22 mouse cellular contexts compared by ENCODE assay signal in genomic region chr13:71853426-71854025, GRCm38 (mm10).
DNase-seq lines count a peak whose midpoint lies in the region; ATAC-seq and TF ChIP-seq lines count a peak whose summit lies in the region.
"Had no signal": no experiment of that assay in that cellular context is flagged by ENCODE, and none has a peak within 500 bp of the region (broad histone marks: within the 10 kb centered on the region; RNA-seq: fewer than 3 reads in every experiment).

No protein-coding gene starts in this region.

- no peak overlapping the region for H3K27ac ChIP-seq in forebrain, postnatal 0 days (ENCODE audit: low read depth, low read length)
- H3K27ac ChIP-seq in forebrain, embryonic 12.5 days: no peak overlapping the region
- no peak overlapping the region for H3K27ac ChIP-seq in kidney, embryonic 16.5 days (ENCODE audit: low read length)
- no peak overlapping the region for H3K27ac ChIP-seq in stomach, postnatal 0 days (replicated peaks)
- H3K27ac ChIP-seq: embryonic facial prominence, embryonic 13.5 days; liver, embryonic 14.5 days; lung, embryonic 15.5 days; macrophage; midbrain, embryonic 10.5 days; neural tube, embryonic 13.5 days had no signal

- H3K36me3 ChIP-seq in forebrain, postnatal 0 days (ENCODE audit: insufficient read depth): no peaks in the 10 kb centered on the region
- no peaks in the 10 kb centered on the region for H3K36me3 ChIP-seq in forebrain, embryonic 12.5 days (replicated peaks)
- no peaks in the 10 kb centered on the region for H3K36me3 ChIP-seq in kidney, embryonic 16.5 days (ENCODE audit: insufficient read depth, low read length)
- H3K36me3 ChIP-seq in stomach, postnatal 0 days (ENCODE audit: control insufficient read depth, insufficient read depth, low read length): no peaks in the 10 kb centered on the region
- H3K36me3 ChIP-seq: embryonic facial prominence, embryonic 13.5 days; lung, embryonic 15.5 days; midbrain, embryonic 10.5 days; neural tube, embryonic 13.5 days had no signal

- H3K9me3 ChIP-seq in forebrain, postnatal 0 days (ENCODE audit: low read length): no peaks in the 10 kb centered on the region
- H3K9me3 ChIP-seq in forebrain, embryonic 12.5 days: no peaks in the 10 kb centered on the region
- H3K9me3 ChIP-seq in kidney, embryonic 16.5 days (ENCODE audit: low read length): no peaks in the 10 kb centered on the region
- no peaks in the 10 kb centered on the region for H3K9me3 ChIP-seq in stomach, postnatal 0 days (ENCODE audit: control insufficient read depth, low read length)
- H3K9me3 ChIP-seq: embryonic facial prominence, embryonic 13.5 days; lung, embryonic 15.5 days; midbrain, embryonic 10.5 days; neural tube, embryonic 13.5 days had no signal

- H3K4me3 ChIP-seq in forebrain, postnatal 0 days (ENCODE audit: low read depth, low read length): no peak overlapping the region
- H3K4me3 ChIP-seq in forebrain, embryonic 12.5 days (replicated peaks): no peak overlapping the region
- H3K4me3 ChIP-seq in kidney, embryonic 16.5 days (ENCODE audit: low read length): no peak overlapping the region
- no peak overlapping the region for H3K4me3 ChIP-seq in stomach, postnatal 0 days (ENCODE audit: low read depth, low read length)
- H3K4me3 ChIP-seq: embryonic facial prominence, embryonic 13.5 days; lung, embryonic 15.5 days; midbrain, embryonic 10.5 days; neural tube, embryonic 13.5 days had no signal

- peak; percentile 61 for ATAC-seq in forebrain, postnatal 0 days
- no peak for ATAC-seq in forebrain, embryonic 12.5 days (ENCODE audit: low FRiP score)
- ATAC-seq in kidney, embryonic 16.5 days (ENCODE audit: low FRiP score, low TSS enrichment): no peak
- ATAC-seq in stomach, postnatal 0 days (ENCODE audit: low FRiP score, low TSS enrichment): no peak
- ATAC-seq: forebrain, embryonic 16.5 days; inflammation-experienced regulatory T-cells, adult 6 months had no signal

- no peak for TF ChIP-seq EP300 in stomach, postnatal 0 days (optimal IDR thresholded peaks at IDR 0.05)

- H3K4me1 ChIP-seq in forebrain, postnatal 0 days (ENCODE audit: insufficient read depth): no peaks in the 10 kb centered on the region
- H3K4me1 ChIP-seq in forebrain, embryonic 12.5 days: no peaks in the 10 kb centered on the region
- H3K4me1 ChIP-seq in kidney, embryonic 16.5 days (ENCODE audit: insufficient read depth, low read length): no peaks in the 10 kb centered on the region
- no peaks in the 10 kb centered on the region for H3K4me1 ChIP-seq in stomach, postnatal 0 days (replicated peaks; ENCODE audit: control insufficient read depth, insufficient read depth)
- H3K4me1 ChIP-seq: embryonic facial prominence, embryonic 13.5 days; lung, embryonic 15.5 days; neural tube, embryonic 13.5 days had no signal

- no peak for TF ChIP-seq CTCF in forebrain, postnatal 0 days (IDR thresholded peaks at IDR 0.05; ENCODE audit: low read depth)
- TF ChIP-seq CTCF in stomach, postnatal 0 days (IDR thresholded peaks at IDR 0.05; ENCODE audit: low read depth): no peak

- no peak overlapping the region for H3K9ac ChIP-seq in forebrain, postnatal 0 days
- H3K9ac ChIP-seq in forebrain, embryonic 12.5 days: no peak overlapping the region
- H3K9ac ChIP-seq in kidney, embryonic 16.5 days (replicated peaks; ENCODE audit: low read length): no peak overlapping the region
- H3K9ac ChIP-seq in stomach, postnatal 0 days (ENCODE audit: low read length): no peak overlapping the region
- H3K9ac ChIP-seq: embryonic facial prominence, embryonic 13.5 days; liver, embryonic 14.5 days; lung, embryonic 15.5 days; neural tube, embryonic 13.5 days had no signal

- no peaks in the 10 kb centered on the region for H3K27me3 ChIP-seq in forebrain, postnatal 0 days (ENCODE audit: insufficient read depth, low read length)
- 0 out of 2 replicates have a peak, but pooled peaks cover 5% of the 10 kb centered on the region for H3K27me3 ChIP-seq in forebrain, embryonic 12.5 days
- no peaks in the 10 kb centered on the region for H3K27me3 ChIP-seq in kidney, embryonic 16.5 days (ENCODE audit: insufficient read depth, low read length)
- no peaks in the 10 kb centered on the region for H3K27me3 ChIP-seq in stomach, postnatal 0 days (ENCODE audit: control insufficient read depth, insufficient read depth, low read length)
- H3K27me3 ChIP-seq: embryonic facial prominence, embryonic 13.5 days; lung, embryonic 15.5 days; neural tube, embryonic 13.5 days had no signal

- WGBS in forebrain, postnatal 0 days: 52% methylated on average over 7 of the region's 7 CpGs
- 57% methylated on average over 7 of the region's 7 CpGs for WGBS in forebrain, embryonic 12.5 days
- WGBS in kidney, embryonic 16.5 days: 78% methylated on average over 7 of the region's 7 CpGs
- 61% methylated on average over 7 of the region's 7 CpGs for WGBS in stomach, postnatal 0 days

- DNase-seq in forebrain, postnatal 0 days: no peak
- DNase-seq in layer of hippocampus, postnatal 36 days: peak; percentile 5
- DNase-seq in layer of hippocampus, adult 11-12 months (ENCODE audit: low spot score): no peak
- peak; percentile 33 for DNase-seq in brain, adult 2 months (ENCODE audit: low read depth, low spot score)
- peak; percentile 44 to 58 for DNase-seq in cerebellum, postnatal 25 days
- no peak for DNase-seq in stomach, postnatal 0 days (ENCODE audit: low spot score)
- DNase-seq: heart, adult 18-20 months; heart, postnatal 36 days; kidney, adult 2 months; kidney, postnatal 25 days; right cerebral cortex, adult 18-20 months; thymus, postnatal 25 days had no signal

- H3K4me2 ChIP-seq in forebrain, postnatal 0 days (ENCODE audit: low read depth): no peak overlapping the region
- H3K4me2 ChIP-seq in forebrain, embryonic 12.5 days: no peak overlapping the region
- H3K4me2 ChIP-seq in kidney, embryonic 16.5 days (replicated peaks; ENCODE audit: low read depth, low read length): no peak overlapping the region
- no peak overlapping the region for H3K4me2 ChIP-seq in stomach, postnatal 0 days (replicated peaks; ENCODE audit: low read depth)
- H3K4me2 ChIP-seq: embryonic facial prominence, embryonic 13.5 days; lung, embryonic 15.5 days; neural tube, embryonic 13.5 days had no signal

Comparison
In these comparisons a context has a peak if more than half of its experiments do, and no peak if none do; other contexts are left out.
1. DNase-seq: peak in layer of hippocampus, postnatal 36 days (2 of 2), brain, adult 2 months (single experiment) and cerebellum, postnatal 25 days (2 of 2); none in forebrain, postnatal 0 days (single experiment), layer of hippocampus, adult 11-12 months (single experiment) and stomach, postnatal 0 days (single experiment).